Mouse (Mus musculus) thymus, adult 2 months (tissue): ENCODE data around the gene 1810010H24Rik. TPM values are rescaled to one million over a fixed set of nuclear protein-coding genes. Genes with fewer than 3 reads are reported as not detected.
"Not testable (repeated sequence)": the region's sequence is repeated elsewhere in the genome, so short reads cannot be mapped to it uniquely, and the experiment has no call there.

Source experiments
- DNase-seq: peaks from one replicate; pipeline ENCODE4 v3.0.0; 2021
- H3K27ac ChIP-seq: fragments of 200-500 bp; 2 replicates; pipeline ENCODE4 v1.5.1; 2012; ENCODE audit warnings: low read length, control low read depth; ENCODE audit not compliant: control insufficient read depth, insufficient read depth
- H3K27me3 ChIP-seq: fragments of 200-500 bp; 2 replicates; pipeline ENCODE4 v1.6.1; 2012; ENCODE audit warnings: mild to moderate bottlenecking, low read length, moderate library complexity, mixed read lengths; ENCODE audit not compliant: control insufficient read depth, insufficient read depth
- H3K36me3 ChIP-seq: fragments of 200-500 bp; 2 replicates; pipeline ENCODE4 v1.6.1; 2012; ENCODE audit warnings: mild to moderate bottlenecking, low read length, moderate library complexity; ENCODE audit not compliant: control insufficient read depth, insufficient read depth
- H3K4me1 ChIP-seq: fragments of 200-500 bp; replicated peaks from 2 replicates; pipeline ENCODE4 v1.6.1; 2012; ENCODE audit warnings: low read length; ENCODE audit not compliant: control insufficient read depth, insufficient read depth
- H3K4me3 ChIP-seq: fragments of 200-500 bp; 2 replicates; pipeline ENCODE4 v1.5.1; 2012; ENCODE audit warnings: mild to moderate bottlenecking, low read length, control low read depth, moderate library complexity; ENCODE audit not compliant: control insufficient read depth, insufficient read depth
- CTCF ChIP-seq: fragments of 200-500 bp; IDR thresholded peaks from 2 replicates; pipeline ENCODE4 v1.5.1; 2012; ENCODE audit warnings: mild to moderate bottlenecking, control low read depth, low read length, moderate library complexity, borderline replicate concordance; ENCODE audit not compliant: control insufficient read depth, poor library complexity, insufficient read depth; ENCODE audit errors: extremely low read depth
- POLR2A ChIP-seq: fragments of 200-500 bp; IDR thresholded peaks from 2 replicates; pipeline ENCODE4 v1.6.1; 2012; ENCODE audit warnings: mild to moderate bottlenecking, low read length, control low read depth, moderate library complexity; ENCODE audit not compliant: control insufficient read depth, poor library complexity, insufficient read depth; ENCODE audit errors: extremely low read depth
- WGBS: fragments of 180-500 bp; shearing (Covaris S2); methylation state at CpG from one replicate; pipeline ENCODE4 v1.1.7; 2018; 5-methylcytosine and 5-hydroxymethylcytosine counted together
- polyA plus RNA-seq: library from polyadenylated mRNA; depleted of rRNA; stranded (reverse); fragments of >200 nt; gene quantifications from 2 replicates; pipeline ENCODE4 v1.2.3, GENCODE M21; 2012

Gene 1810010H24Rik
- polyA plus RNA-seq, 1 experiment: 1.3 TPM

GRCm38 (mm10) chr11:106994246-106995085, 31.0 kb upstream of the 1810010H24Rik start:
- TF ChIP-seq POLR2A: no peak
- DNase-seq: no peak
- Histone ChIP-seq H3K27me3 (no peaks in the 10 kb centered on the region), H3K36me3 (peaks cover 67% of the 10 kb centered on the region), H3K4me1 (peaks cover 5% of the 10 kb centered on the region), H3K27ac (no peak overlapping the region), H3K4me3 (no peak overlapping the region)
- 85% methylated on average over 3 of the region's 3 CpGs for WGBS

- DNase-seq, H3K27ac ChIP-seq, H3K4me3 ChIP-seq, H3K27me3 ChIP-seq, H3K4me1 ChIP-seq: not testable (repeated sequence)
- peaks cover 47% of the 10 kb centered on the region for H3K36me3 ChIP-seq
- WGBS: 94% methylated on average over 7 of the region's 7 CpGs
Measured at GRCm38 (mm10) chr11:106996492-106996891, 29.0 kb upstream of the 1810010H24Rik start.

- no peak for TF ChIP-seq POLR2A
- TF ChIP-seq CTCF: no peak
- H3K27me3 ChIP-seq: no peaks in the 10 kb centered on the region
- 42% methylated on average over 5 of the region's 5 CpGs for WGBS
- 0 out of 2 replicates have a peak overlapping the region, but pooled peaks have one; percentile 5 for H3K4me3 ChIP-seq
- no peak for DNase-seq
- peaks cover 5% of the 10 kb centered on the region for H3K4me1 ChIP-seq
- no peak overlapping the region for H3K27ac ChIP-seq
- peaks cover 35% of the 10 kb centered on the region for H3K36me3 ChIP-seq
Measured at GRCm38 (mm10) chr11:106997976-106998375, 27.5 kb upstream of the 1810010H24Rik start.

GRCm38 (mm10) chr11:106998651-106999150, 26.8 kb upstream of the 1810010H24Rik start:
- TF ChIP-seq CTCF (no peak), POLR2A (no peak)
- under 1% methylated on average over 26 of the region's 26 CpGs for whole genome bisulfite sequencing

GRCm38 (mm10) chr11:106999151-106999948, 26.1 kb upstream of the 1810010H24Rik start, which contains the start of gene Kpna2:
Gene Kpna2 (minus strand): TSS chr11:106999541.
- DNase-seq: peak; percentile 88

More at GRCm38 (mm10) chr11:106998651-106999150, 26.8 kb upstream of the 1810010H24Rik start:
- Histone ChIP-seq H3K27me3 (no peaks in the 10 kb centered on the region), H3K36me3 (peaks cover 28% of the 10 kb centered on the region), H3K4me3 (peak overlapping the region; percentile 93), H3K4me1 (peaks cover 5% of the 10 kb centered on the region), H3K27ac (no peak overlapping the region)
- DNase-seq: no peak

GRCm38 (mm10) chr11:106999949-107000513, 25.4 kb upstream of the 1810010H24Rik start:
- H3K4me3 ChIP-seq: no peak overlapping the region
- no peaks in the 10 kb centered on the region for H3K27me3 ChIP-seq
- DNase-seq: no peak
- no peak for TF ChIP-seq CTCF
- TF ChIP-seq POLR2A: no peak
- H3K36me3 ChIP-seq: peaks cover 15% of the 10 kb centered on the region
- peaks cover 5% of the 10 kb centered on the region for H3K4me1 ChIP-seq
- 87% methylated on average over 9 of the region's 9 CpGs for WGBS
- no peak overlapping the region for H3K27ac ChIP-seq

More at GRCm38 (mm10) chr11:106999151-106999948, 26.1 kb upstream of the 1810010H24Rik start, which contains the start of gene Kpna2:
- H3K27me3 ChIP-seq: no peaks in the 10 kb centered on the region
- under 1% methylated on average over 62 of the region's 62 CpGs for WGBS
- TF ChIP-seq CTCF (no peak), POLR2A (peak; percentile 53; the same call in 1 of the 2 replicates)
- peaks cover 22% of the 10 kb centered on the region for H3K36me3 ChIP-seq
- H3K4me1 ChIP-seq: peaks cover 5% of the 10 kb centered on the region
- peak within 1 kb of the TSS; percentile 93 for H3K4me3 ChIP-seq
- H3K27ac ChIP-seq: no peak within 1 kb of the TSS
